Mouse (Mus musculus) left cerebral cortex, postnatal 36 days (tissue): ENCODE data around the gene Zfp239. TPM values are rescaled to one million over a fixed set of nuclear protein-coding genes. Genes with fewer than 3 reads are reported as not detected.

Source experiments
- total RNA-seq, 2 experiments: library from RNA; stranded (reverse); gene quantifications; 2 replicates each; pipeline ENCODE4 v1.2.3; 2021

Gene Zfp239
- total RNA-seq, 2 experiments from 2014 or later, result 44.7 to 48.0 TPM

Other genes with a start within 250 kb of the Zfp239 start
- 10 to 100 TPM; 60.2 to 64.9 TPM for gene Zfp637, start 20.9 kb upstream of the Zfp239 start, total RNA-seq
- 100 to 1,000 TPM; 122 to 123 TPM for gene Hnrnpf, start 38.2 kb downstream of the Zfp239 start, total RNA-seq
- not detected for gene Fxyd4, start 75.6 kb downstream of the Zfp239 start, total RNA-seq
- gene Rasgef1a, start 149.3 kb downstream of the Zfp239 start, total RNA-seq, result 100 to 1,000 TPM; 208 to 212 TPM